21 mouse cellular contexts compared by ENCODE assay signal in the genomic region with DNA sequence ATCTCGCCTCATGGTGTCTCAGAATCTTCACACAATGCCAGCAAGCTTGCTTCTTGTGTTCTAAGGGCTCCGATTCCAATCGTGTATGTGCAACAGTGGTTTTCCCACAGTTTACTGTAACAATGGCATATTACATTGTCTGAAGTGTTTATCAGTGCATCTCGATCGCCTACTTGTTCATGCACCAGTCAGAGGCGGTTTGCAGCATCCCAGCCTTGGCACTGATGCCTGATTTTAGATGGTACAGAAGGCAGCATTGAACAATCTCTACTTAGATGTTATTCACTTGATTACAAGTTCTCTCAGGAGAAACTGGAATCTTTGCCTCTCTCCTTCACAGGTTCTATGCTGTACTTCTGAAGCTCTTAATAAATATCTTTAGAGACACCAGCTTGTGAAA.
DNase-seq lines count a peak whose midpoint lies in the region; TF ChIP-seq lines count a peak whose summit lies in the region.
"Had no signal": no experiment of that assay in that cellular context is flagged by ENCODE, and none has a peak within 500 bp of the region (broad histone marks: within the 10 kb centered on the region; RNA-seq: fewer than 3 reads in every experiment).

No protein-coding gene starts in this region.

- no peak overlapping the region for H3K27ac ChIP-seq in gastrocnemius, adult 2 months
- H3K27ac ChIP-seq: embryonic facial prominence, embryonic 13.5 days; embryonic facial prominence, embryonic 15.5 days; forebrain, embryonic 10.5 days; forebrain, embryonic 12.5 days had no signal

- intact Hi-C loops in gastrocnemius, adult 2 months (cut with DNase I) = no loop called here

- no peak overlapping the region for H3K4me3 ChIP-seq in gastrocnemius, adult 2 months
- H3K4me3 ChIP-seq: embryonic facial prominence, embryonic 13.5 days; embryonic facial prominence, embryonic 15.5 days; erythroblast, embryonic 14.5 days; forebrain, embryonic 10.5 days; forebrain, embryonic 12.5 days had no signal

- no peak for TF ChIP-seq CTCF in gastrocnemius, adult 2 months (IDR thresholded peaks at IDR 0.05)

- peak; percentile 25 for DNase-seq in layer of hippocampus, adult 11-12 months (ENCODE audit: low spot score)
- DNase-seq in layer of hippocampus, adult 9-10 months (ENCODE audit: low spot score) = no peak
- peak; percentile 28 for DNase-seq in brain, adult 2 months (ENCODE audit: low read depth, low spot score)
- peak; percentile 51 for DNase-seq in layer of hippocampus, adult 9-11 months
- DNase-seq in gastrocnemius, adult 2 months = no peak
- DNase-seq: adrenal gland, adult 8-10 months; adrenal gland, postnatal 14 days; adrenal gland, postnatal 36 days; B cell, adult 2 months; cerebellum, adult 11 months; cerebellum, adult 18-20 months; cerebellum, adult 8-10 months; cerebellum, adult 9-11 months; cerebellum, postnatal 14 days; cerebellum, postnatal 36 days; embryo, embryonic 11 days had no signal

Comparison
In these comparisons a context has a peak if more than half of its experiments do, and no peak if none do; other contexts are left out.
1. DNase-seq: peak in layer of hippocampus, adult 11-12 months (single experiment), brain, adult 2 months (single experiment) and layer of hippocampus, adult 9-11 months (single experiment); none in layer of hippocampus, adult 9-10 months (single experiment) and gastrocnemius, adult 2 months (single experiment).